Mouse (Mus musculus): ENCODE results near the gene Glyctk.

Glyctk gene

GRCm38 (mm10) chr9:106158037-106158491 lies at the start of gene Glyctk:
Glyctk (minus strand) TSS chr9:106158138.
- DNase-seq (ENCODE audit: low spot score in 2 of 2), result no peak

- no peak for DNase-seq (ENCODE audit: low spot score in 2 of 2)
Observed at GRCm38 (mm10) chr9:106206515-106206914, 48.6 kb upstream of the Glyctk start.

- no peak for DNase-seq (ENCODE audit: low spot score in 2 of 2)
Observed at GRCm38 (mm10) chr9:106205713-106206290, 47.9 kb upstream of the Glyctk start.

GRCm38 (mm10) chr9:106203990-106204851 lies 46.3 kb upstream of the Glyctk start:
- DNase-seq (ENCODE audit: low spot score in 2 of 2), result no peak

- peak; percentile 88 to 91 for DNase-seq (ENCODE audit: low spot score in 2 of 2)
Observed at GRCm38 (mm10) chr9:106202819-106203636, 45.1 kb upstream of the Glyctk start, which contains the start of gene Twf2. Twf2 (plus strand) TSS chr9:106203108.

GRCm38 (mm10) chr9:106201895-106202294 lies 44.0 kb upstream of the Glyctk start:
- DNase-seq (ENCODE audit: low spot score in 2 of 2), result no peak

GRCm38 (mm10) chr9:106199535-106200272 lies 41.8 kb upstream of the Glyctk start, which contains the start of gene Ppm1m:
Ppm1m (minus strand) TSS chr9:106199746.
- DNase-seq (ENCODE audit: low spot score in 2 of 2), result no peak

GRCm38 (mm10) chr9:106198962-106199458 lies 41.1 kb upstream of the Glyctk start:
- peak; percentile 63 to 75 for DNase-seq (ENCODE audit: low spot score in 2 of 2)

GRCm38 (mm10) chr9:106197732-106198131 lies 39.8 kb upstream of the Glyctk start:
- DNase-seq (ENCODE audit: low spot score in 2 of 2), result no peak

- no peak for DNase-seq (ENCODE audit: low spot score in 2 of 2)
Observed at GRCm38 (mm10) chr9:106197081-106197713, 39.3 kb upstream of the Glyctk start.

GRCm38 (mm10) chr9:106195693-106196092 lies 37.8 kb upstream of the Glyctk start:
- no peak for DNase-seq (ENCODE audit: low spot score in 2 of 2)

GRCm38 (mm10) chr9:106193930-106194807 lies 36.2 kb upstream of the Glyctk start:
- no peak for DNase-seq (ENCODE audit: low spot score in 2 of 2)

GRCm38 (mm10) chr9:106192998-106193397 lies 35.1 kb upstream of the Glyctk start:
- no peak for DNase-seq (ENCODE audit: low spot score in 2 of 2)

- DNase-seq (ENCODE audit: low spot score in 2 of 2), result no peak
Observed at GRCm38 (mm10) chr9:106192024-106192423, 34.1 kb upstream of the Glyctk start.

GRCm38 (mm10) chr9:106191355-106191754 lies 33.4 kb upstream of the Glyctk start:
- DNase-seq (ENCODE audit: low spot score in 2 of 2), result no peak

- DNase-seq (ENCODE audit: low spot score in 2 of 2), result no peak
Observed at GRCm38 (mm10) chr9:106183996-106184395, 26.1 kb upstream of the Glyctk start.

GRCm38 (mm10) chr9:106182146-106182545 lies 24.2 kb upstream of the Glyctk start:
- no peak for DNase-seq (ENCODE audit: low spot score in 2 of 2)

- no peak for DNase-seq (ENCODE audit: low spot score in 2 of 2)
Observed at GRCm38 (mm10) chr9:106179964-106180363, 22.0 kb upstream of the Glyctk start.

GRCm38 (mm10) chr9:106179454-106179853 lies 21.5 kb upstream of the Glyctk start:
- DNase-seq (ENCODE audit: low spot score in 2 of 2), result no peak

GRCm38 (mm10) chr9:106177799-106178198 lies 19.9 kb upstream of the Glyctk start:
- no peak for DNase-seq (ENCODE audit: low spot score in 2 of 2)

All from urinary bladder, postnatal 36 days (tissue).